Comparison of ENCODE assay signal across 35 mouse cellular contexts in the genomic region with DNA sequence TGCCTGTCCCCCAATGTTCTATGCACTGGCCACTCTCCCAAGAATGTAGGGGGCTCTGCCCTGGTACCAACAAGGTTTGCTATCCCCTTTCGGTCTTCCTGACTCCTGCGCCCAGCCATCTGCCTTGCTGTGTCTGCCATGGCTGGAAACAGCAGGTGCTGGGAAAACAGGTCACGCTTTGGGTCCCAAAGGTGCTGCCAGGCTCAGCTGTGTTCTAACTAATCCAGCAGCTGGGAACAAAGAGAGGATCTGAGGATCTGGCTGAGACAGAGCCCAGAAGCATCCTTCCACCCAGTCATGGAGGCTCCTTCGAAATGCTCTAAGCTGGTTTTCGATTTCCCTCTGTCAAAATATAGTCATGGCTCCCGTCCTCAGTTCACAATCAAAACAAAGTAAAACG. TPM values are rescaled to one million over a fixed set of nuclear protein-coding genes. Genes with fewer than 3 reads are reported as not detected.
DNase-seq lines count a peak whose midpoint lies in the region; ATAC-seq and TF ChIP-seq lines count a peak whose summit lies in the region.
"Had no signal": no experiment of that assay in that cellular context is flagged by ENCODE, and none has a peak within 500 bp of the region (broad histone marks: within the 10 kb centered on the region; RNA-seq: fewer than 3 reads in every experiment).

No protein-coding gene starts in this region.

- H3K4me1 ChIP-seq in embryonic facial prominence, embryonic 15.5 days: no peaks in the 10 kb centered on the region
- peaks cover 13% of the 10 kb centered on the region for H3K4me1 ChIP-seq in hindbrain, embryonic 12.5 days
- H3K4me1 ChIP-seq in midbrain, embryonic 13.5 days (replicated peaks): peaks cover 5% of the 10 kb centered on the region; the same call in 1 of the 2 replicates
- H3K4me1 ChIP-seq: hindbrain, embryonic 15.5 days had no signal

- WGBS in embryonic facial prominence, embryonic 15.5 days: 80% methylated on average over 7 of the region's 7 CpGs
- 75% methylated on average over 7 of the region's 7 CpGs for WGBS in hindbrain, embryonic 12.5 days
- WGBS in midbrain, embryonic 13.5 days: 79% methylated on average over 7 of the region's 7 CpGs

- no peak for DNase-seq in layer of hippocampus, adult 2 months (ENCODE audit: low spot score in 2 of 2)
- DNase-seq in layer of hippocampus, postnatal 25 days (ENCODE audit: extremely low spot score in 1 of 2, low spot score in 1 of 2): no peak
- DNase-seq in cerebellum, postnatal 14 days: no peak
- no peak for DNase-seq in retina, postnatal 1 day
- DNase-seq: adrenal gland, adult 2 months; cerebellum, adult 9-10 months; gastrocnemius, postnatal 10 days; kidney, adult 9 months; kidney, postnatal 36 days; lung, embryonic 14.5 days; lung, postnatal 36 days; right cerebral cortex, postnatal 14 days; thymus, adult 2 months; thymus, postnatal 4 days had no signal

- H3K9me3 ChIP-seq in embryonic facial prominence, embryonic 15.5 days (replicated peaks): no peaks in the 10 kb centered on the region
- H3K9me3 ChIP-seq in hindbrain, embryonic 12.5 days (replicated peaks): no peaks in the 10 kb centered on the region
- 0 out of 2 replicates have a peak, but pooled peaks cover 2% of the 10 kb centered on the region for H3K9me3 ChIP-seq in midbrain, embryonic 13.5 days
- H3K9me3 ChIP-seq: hindbrain, embryonic 15.5 days; limb, embryonic 15.5 days; megakaryocyte, embryonic 14.5 days had no signal

- H3K9ac ChIP-seq in embryonic facial prominence, embryonic 15.5 days: no peak overlapping the region
- no peak overlapping the region for H3K9ac ChIP-seq in hindbrain, embryonic 12.5 days
- no peak overlapping the region for H3K9ac ChIP-seq in midbrain, embryonic 13.5 days (replicated peaks)
- H3K9ac ChIP-seq: hindbrain, embryonic 15.5 days; limb, embryonic 15.5 days; liver, embryonic 14.5 days; lung, embryonic 14.5 days had no signal

- no peak overlapping the region for H3K4me2 ChIP-seq in embryonic facial prominence, embryonic 15.5 days (replicated peaks)
- no peak overlapping the region for H3K4me2 ChIP-seq in hindbrain, embryonic 12.5 days (replicated peaks)
- H3K4me2 ChIP-seq in midbrain, embryonic 13.5 days (replicated peaks): no peak overlapping the region
- H3K4me2 ChIP-seq: heart, embryonic 11.5 days; hindbrain, embryonic 15.5 days; limb, embryonic 15.5 days; lung, embryonic 14.5 days had no signal

- no peaks in the 10 kb centered on the region for H3K27me3 ChIP-seq in embryonic facial prominence, embryonic 15.5 days
- no peaks in the 10 kb centered on the region for H3K27me3 ChIP-seq in hindbrain, embryonic 12.5 days
- H3K27me3 ChIP-seq in midbrain, embryonic 13.5 days: no peaks in the 10 kb centered on the region
- H3K27me3 ChIP-seq: hindbrain, embryonic 15.5 days; limb, embryonic 15.5 days had no signal

- peak overlapping the region; percentile 77 for H3K27ac ChIP-seq in layer of hippocampus, adult 2 months
- H3K27ac ChIP-seq in embryonic facial prominence, embryonic 15.5 days (replicated peaks): no peak overlapping the region
- H3K27ac ChIP-seq in hindbrain, embryonic 12.5 days: peak overlapping the region; percentile 42; the same call in 1 of the 2 replicates
- H3K27ac ChIP-seq in midbrain, embryonic 13.5 days: peak overlapping the region; percentile 59
- H3K27ac ChIP-seq: hindbrain, embryonic 15.5 days; limb, embryonic 15.5 days; liver, embryonic 14.5 days; stomach, postnatal 0 days had no signal

- peak; percentile 12; the same call in 1 of the 2 replicates for ATAC-seq in embryonic facial prominence, embryonic 15.5 days (ENCODE audit: insufficient number of reproducible peaks, low FRiP score, low TSS enrichment, low read depth)
- no peak for ATAC-seq in hindbrain, embryonic 12.5 days (ENCODE audit: low FRiP score)
- ATAC-seq in midbrain, embryonic 13.5 days: no peak
- ATAC-seq: forebrain, embryonic 14.5 days; intestine, embryonic 16.5 days had no signal

- TF ChIP-seq CTCF in layer of hippocampus, adult 2 months (conservative IDR thresholded peaks at IDR 0.05): no peak

- H3K4me3 ChIP-seq in layer of hippocampus, adult 2 months: no peak overlapping the region
- no peak overlapping the region for H3K4me3 ChIP-seq in embryonic facial prominence, embryonic 15.5 days (replicated peaks)
- no peak overlapping the region for H3K4me3 ChIP-seq in hindbrain, embryonic 12.5 days
- no peak overlapping the region for H3K4me3 ChIP-seq in midbrain, embryonic 13.5 days (replicated peaks)
- H3K4me3 ChIP-seq: erythroblast, embryonic 14.5 days; hindbrain, embryonic 15.5 days; limb, embryonic 15.5 days; megakaryocyte, embryonic 14.5 days had no signal

- H3K36me3 ChIP-seq in embryonic facial prominence, embryonic 15.5 days: peaks cover 31% of the 10 kb centered on the region
- H3K36me3 ChIP-seq in hindbrain, embryonic 12.5 days: peaks cover 32% of the 10 kb centered on the region
- H3K36me3 ChIP-seq in midbrain, embryonic 13.5 days: peaks cover 40% of the 10 kb centered on the region

RNA-seq across cellular contexts. Expression of gene Cela2a, which starts 9.7 kb away (rescaled TPM):
- not detected for total RNA-seq in layer of hippocampus, adult 2 months (2021)
- not detected for total RNA-seq in layer of hippocampus, postnatal 25 days (2021)
- not detected in 2 replicates for polyA plus RNA-seq in embryonic facial prominence, embryonic 15.5 days (2015; fragmentation: Nextera tagmentation; extraction: Ambion mirVana)
- not detected in 2 replicates for polyA plus RNA-seq in hindbrain, embryonic 12.5 days (2016; fragmentation: Nextera tagmentation; extraction: Ambion mirVana)
- polyA plus RNA-seq in midbrain, embryonic 13.5 days (2015; fragmentation: Nextera tagmentation; extraction: Ambion mirVana): not detected in 2 replicates
- total RNA-seq: adrenal gland, adult 2 months; gastrocnemius, postnatal 10 days; granulocyte monocyte progenitor cell, adult 5-6 weeks; left cerebral cortex, adult 18-20 months; left cerebral cortex, postnatal 36 days; MEL; neutrophil, adult 5-6 weeks had no signal
- polyA plus RNA-seq: C2C12; embryonic facial prominence, embryonic 11.5 days; erythroblast, embryonic 14.5 days; forebrain, embryonic 14.5 days; heart, embryonic 11.5 days; limb, embryonic 15.5 days; liver, embryonic 14.5 days; lung, embryonic 14.5 days had no signal

RNA-seq across cellular contexts. Expression of gene Casp9, which starts 22.9 kb away (rescaled TPM):
- total RNA-seq in layer of hippocampus, adult 2 months (2021): 10 to 100 TPM; 25.2 to 25.6 TPM
- 10 to 100 TPM; 21.6 to 23.4 TPM for total RNA-seq in layer of hippocampus, postnatal 25 days (2021)
- 14.4 and 16.9 TPM in 2 replicates for polyA plus RNA-seq in embryonic facial prominence, embryonic 15.5 days (2015; fragmentation: Nextera tagmentation; extraction: Ambion mirVana)
- polyA plus RNA-seq in hindbrain, embryonic 12.5 days (2016; fragmentation: Nextera tagmentation; extraction: Ambion mirVana): 23.6 and 25.6 TPM in 2 replicates
- polyA plus RNA-seq in midbrain, embryonic 13.5 days (2015; fragmentation: Nextera tagmentation; extraction: Ambion mirVana): 19.1 and 23.2 TPM in 2 replicates

RNA-seq across cellular contexts. Expression of gene Dnajc16, which starts 25.5 kb away (rescaled TPM):
- 10 to 100 TPM; 45.3 to 45.4 TPM for total RNA-seq in layer of hippocampus, adult 2 months (2021)
- 10 to 100 TPM; 41.5 to 42.0 TPM for total RNA-seq in layer of hippocampus, postnatal 25 days (2021)
- 4.8 and 5.0 TPM in 2 replicates for polyA plus RNA-seq in embryonic facial prominence, embryonic 15.5 days (2015; fragmentation: Nextera tagmentation; extraction: Ambion mirVana)
- polyA plus RNA-seq in hindbrain, embryonic 12.5 days (2016; fragmentation: Nextera tagmentation; extraction: Ambion mirVana): 6.3 and 7.2 TPM in 2 replicates
- 5.7 and 6.9 TPM in 2 replicates for polyA plus RNA-seq in midbrain, embryonic 13.5 days (2015; fragmentation: Nextera tagmentation; extraction: Ambion mirVana)

RNA-seq across cellular contexts. Expression of gene Ctrc, which starts 29.9 kb away (rescaled TPM):
- total RNA-seq in layer of hippocampus, adult 2 months (2021): not detected
- not detected for total RNA-seq in layer of hippocampus, postnatal 25 days (2021)
- polyA plus RNA-seq in embryonic facial prominence, embryonic 15.5 days (2015; fragmentation: Nextera tagmentation; extraction: Ambion mirVana): not detected in 2 replicates
- polyA plus RNA-seq in hindbrain, embryonic 12.5 days (2016; fragmentation: Nextera tagmentation; extraction: Ambion mirVana): not detected in 2 replicates
- not detected in 2 replicates for polyA plus RNA-seq in midbrain, embryonic 13.5 days (2015; fragmentation: Nextera tagmentation; extraction: Ambion mirVana)
- total RNA-seq: adrenal gland, adult 2 months; gastrocnemius, postnatal 10 days; granulocyte monocyte progenitor cell, adult 5-6 weeks; left cerebral cortex, adult 18-20 months; left cerebral cortex, postnatal 36 days; MEL; neutrophil, adult 5-6 weeks had no signal
- polyA plus RNA-seq: adrenal gland, adult 2 months; C2C12; cortical plate, adult 2 months; embryonic facial prominence, embryonic 11.5 days; erythroblast, embryonic 14.5 days; forebrain, embryonic 14.5 days; heart, embryonic 11.5 days; heart, postnatal 0 days; hindbrain, embryonic 15.5 days; limb, embryonic 15.5 days; liver, embryonic 14.5 days; lung, embryonic 14.5 days; stomach, postnatal 0 days had no signal

RNA-seq across cellular contexts. Expression of gene Efhd2, which starts 58.5 kb away (rescaled TPM):
- 100 to 1,000 TPM; 139 to 140 TPM for total RNA-seq in layer of hippocampus, adult 2 months (2021)
- 100 to 1,000 TPM; 125 to 131 TPM for total RNA-seq in layer of hippocampus, postnatal 25 days (2021)
- 81.7 and 83.2 TPM in 2 replicates for polyA plus RNA-seq in embryonic facial prominence, embryonic 15.5 days (2015; fragmentation: Nextera tagmentation; extraction: Ambion mirVana)
- polyA plus RNA-seq in hindbrain, embryonic 12.5 days (2016; fragmentation: Nextera tagmentation; extraction: Ambion mirVana): 79.7 and 83.8 TPM in 2 replicates
- 72.6 and 89.7 TPM in 2 replicates for polyA plus RNA-seq in midbrain, embryonic 13.5 days (2015; fragmentation: Nextera tagmentation; extraction: Ambion mirVana)
